Mouse (Mus musculus) right cerebral cortex, postnatal 14 days (tissue): ENCODE results near the gene Zfp94.
"Not testable (repeated sequence)": the region's sequence is repeated elsewhere in the genome, so short reads cannot be mapped to it uniquely, and the experiment has no call there.

Experiments
- DNase-seq: peaks from one replicate; pipeline ENCODE4 v3.0.0; 2022

Zfp94 gene

GRCm38 (mm10) chr7:24315726-24316566 is 520 bp downstream of the Zfp94 start:
- no peak for DNase-seq

- peak; percentile 19 for DNase-seq
These were observed 15.6 kb downstream of the Zfp94 start, which contains the start of gene Zfp61 for GRCm38 (mm10) chr7:24300771-24301282. Gene Zfp61, minus strand, starts transcription at chr7:24301232.

- DNase-seq: no peak
These were observed 16.5 kb downstream of the Zfp94 start for GRCm38 (mm10) chr7:24299823-24300481.

GRCm38 (mm10) chr7:24298973-24299708 is 17.3 kb downstream of the Zfp94 start:
- peak; percentile 87 for DNase-seq

GRCm38 (mm10) chr7:24298635-24298972 is 17.9 kb downstream of the Zfp94 start:
- peak; percentile 22 for DNase-seq

- DNase-seq: no peak
These were observed 18.9 kb downstream of the Zfp94 start for GRCm38 (mm10) chr7:24297361-24298095.

- no peak for DNase-seq
These were observed 20.1 kb downstream of the Zfp94 start for GRCm38 (mm10) chr7:24296386-24296785.

- DNase-seq: no peak
These were observed 21.1 kb downstream of the Zfp94 start for GRCm38 (mm10) chr7:24295376-24295775.

GRCm38 (mm10) chr7:24294763-24295162 is 21.7 kb downstream of the Zfp94 start:
- DNase-seq: no peak

GRCm38 (mm10) chr7:24293061-24293851 is 23.2 kb downstream of the Zfp94 start:
- DNase-seq: no peak

- no peak for DNase-seq
These were observed 24.9 kb downstream of the Zfp94 start for GRCm38 (mm10) chr7:24291387-24292090.

GRCm38 (mm10) chr7:24290106-24290693 is 26.3 kb downstream of the Zfp94 start:
- no peak for DNase-seq

- no peak for DNase-seq
These were observed 28.0 kb downstream of the Zfp94 start for GRCm38 (mm10) chr7:24288512-24288911.

GRCm38 (mm10) chr7:24287670-24288069 is 28.8 kb downstream of the Zfp94 start:
- DNase-seq: no peak

GRCm38 (mm10) chr7:24286916-24287315 is 29.6 kb downstream of the Zfp94 start:
- no peak for DNase-seq

- DNase-seq: no peak
These were observed 30.4 kb downstream of the Zfp94 start for GRCm38 (mm10) chr7:24286090-24286489.

- DNase-seq: no peak
These were observed 35.7 kb downstream of the Zfp94 start for GRCm38 (mm10) chr7:24280858-24281145.

GRCm38 (mm10) chr7:24280031-24280857 is 36.2 kb downstream of the Zfp94 start:
- no peak for DNase-seq

- DNase-seq: not testable (repeated sequence)
These were observed 37.7 kb downstream of the Zfp94 start for GRCm38 (mm10) chr7:24278771-24279170.

- DNase-seq: no peak
These were observed 42.0 kb downstream of the Zfp94 start for GRCm38 (mm10) chr7:24274456-24274855.
